Mouse (Mus musculus) c-Kit-negative CD71-positive TER-119-positive erythroid progenitor cells, embryonic 14.5 days (primary cell): ENCODE measurements around the gene Dlgap1.

ENCODE experiments used
- DNase-seq: peaks from one replicate; pipeline ENCODE4 v3.0.0-alpha.2; 2013; ENCODE audit warnings: low read depth, low spot score

Dlgap1 gene

DNA sequence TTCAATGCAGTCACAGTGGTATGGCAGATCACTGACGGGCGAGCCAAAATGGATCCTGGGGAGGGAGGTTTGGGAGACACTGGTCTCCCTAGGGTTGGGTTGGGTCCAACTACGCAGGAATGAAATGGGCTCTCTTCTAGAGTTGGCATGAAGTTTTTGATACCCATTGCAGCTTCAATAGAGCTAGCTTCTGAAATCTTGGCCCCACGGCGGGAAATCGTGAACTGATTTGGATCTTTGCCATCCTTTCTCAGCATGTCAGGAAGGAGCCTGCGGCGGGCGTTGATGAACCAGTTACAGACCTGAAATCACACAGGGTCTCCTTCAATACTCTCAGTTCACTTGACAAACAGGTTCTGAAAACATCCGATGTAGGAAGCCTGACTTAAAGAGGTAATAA is 876.1 kb downstream of the Dlgap1 start:
- DNase-seq = no peak

DNA sequence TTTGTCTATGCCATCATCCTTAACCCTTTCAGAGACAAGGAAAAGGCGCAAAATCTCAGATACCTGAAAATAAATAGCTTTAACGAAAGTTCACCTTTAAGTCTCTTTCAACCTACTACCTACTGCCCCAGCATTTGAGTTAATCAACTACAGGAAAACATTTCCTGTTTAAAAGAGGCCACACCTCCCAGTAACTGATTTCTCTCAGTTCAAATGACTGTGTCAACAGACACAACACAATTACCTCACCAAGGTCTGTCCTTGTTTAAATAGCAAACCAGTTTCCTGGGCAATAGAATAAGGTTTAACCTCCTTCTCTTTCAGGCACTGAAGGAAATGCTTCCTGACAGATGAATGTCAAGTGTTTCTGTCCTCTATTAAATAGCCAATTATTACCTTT is 876.7 kb downstream of the Dlgap1 start:
- no peak for DNase-seq

DNA sequence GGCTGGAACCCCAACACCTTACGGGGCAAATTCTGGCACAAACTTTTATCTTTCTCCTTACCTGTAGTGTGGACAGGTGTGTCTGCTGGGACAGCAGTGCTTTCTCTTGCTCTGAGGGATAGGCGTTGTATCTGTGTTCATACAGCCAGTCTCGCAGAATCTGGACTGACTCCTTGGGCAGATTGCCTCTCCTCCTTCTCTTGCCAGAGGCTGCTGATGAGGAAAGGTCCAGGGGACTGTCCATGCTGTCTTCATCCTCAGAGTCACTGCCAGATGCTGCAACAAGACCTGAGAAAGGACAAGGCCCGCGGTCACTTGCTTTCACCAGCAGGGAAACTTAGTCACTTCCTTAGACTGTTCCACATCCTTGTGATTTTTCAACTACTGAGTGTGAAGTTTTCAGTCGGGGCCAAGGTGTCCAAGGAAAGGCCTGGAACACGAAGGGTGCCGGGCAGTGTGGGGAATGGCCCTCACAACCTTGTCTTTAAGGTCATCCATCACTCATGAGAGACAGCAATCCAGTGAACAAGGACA is 877.3 kb downstream of the Dlgap1 start:
- DNase-seq = no peak

DNA sequence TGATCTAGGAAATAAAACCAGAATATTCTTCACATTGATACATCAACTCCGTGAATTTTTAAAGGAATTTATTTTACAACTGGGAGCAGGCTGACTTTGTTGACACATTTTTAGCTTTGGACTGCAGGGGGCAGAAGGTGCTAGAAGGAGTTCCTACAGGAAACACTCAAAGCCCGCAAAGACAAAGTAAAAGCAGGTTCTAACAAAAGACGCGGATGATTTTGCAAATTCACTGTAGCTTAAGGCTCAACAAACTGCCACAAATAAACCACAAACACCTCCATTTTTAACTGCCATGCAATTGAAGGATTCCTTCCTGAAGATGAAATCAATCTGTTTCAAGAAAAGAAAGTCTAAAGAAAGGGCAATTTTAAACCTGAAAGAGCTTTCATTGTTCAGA is 878.2 kb downstream of the Dlgap1 start:
- no peak for DNase-seq

DNA sequence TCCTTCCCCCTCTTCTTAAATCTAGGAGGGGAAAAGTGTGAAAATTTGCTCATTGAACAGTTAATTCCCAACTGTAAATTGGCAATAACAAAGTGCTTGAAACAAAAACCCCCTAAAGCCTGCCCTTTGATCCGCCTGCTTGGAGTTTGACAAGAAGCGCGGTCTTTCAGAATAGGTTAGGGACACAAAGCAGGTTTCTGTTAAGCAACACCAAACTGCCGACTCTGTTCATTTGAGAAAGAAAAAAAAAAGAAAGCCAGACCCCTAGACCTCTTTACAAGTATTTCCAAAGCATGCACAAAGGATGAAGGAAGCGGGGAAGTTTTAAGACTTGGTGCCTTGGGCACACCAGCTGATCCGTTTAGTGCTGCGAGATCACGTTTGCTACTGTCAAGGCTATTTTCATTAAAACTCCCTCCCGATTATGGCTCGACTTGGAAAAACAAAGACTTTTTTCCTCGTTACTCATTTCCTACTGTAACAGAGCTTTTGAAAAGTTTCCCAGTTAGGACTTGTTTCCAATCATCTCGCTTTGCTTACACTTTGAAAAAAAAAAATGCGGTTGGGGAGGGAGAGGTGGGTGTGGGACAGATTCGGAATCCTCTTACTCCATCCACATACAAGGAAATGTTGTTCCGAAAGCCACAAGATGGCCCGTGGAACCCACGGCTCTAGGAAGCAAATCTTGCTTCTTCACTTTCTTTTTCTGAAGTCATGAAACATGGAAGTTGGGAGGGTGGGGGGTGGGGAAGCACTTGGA is 879.1 kb downstream of the Dlgap1 start:
- DNase-seq = no peak

DNA sequence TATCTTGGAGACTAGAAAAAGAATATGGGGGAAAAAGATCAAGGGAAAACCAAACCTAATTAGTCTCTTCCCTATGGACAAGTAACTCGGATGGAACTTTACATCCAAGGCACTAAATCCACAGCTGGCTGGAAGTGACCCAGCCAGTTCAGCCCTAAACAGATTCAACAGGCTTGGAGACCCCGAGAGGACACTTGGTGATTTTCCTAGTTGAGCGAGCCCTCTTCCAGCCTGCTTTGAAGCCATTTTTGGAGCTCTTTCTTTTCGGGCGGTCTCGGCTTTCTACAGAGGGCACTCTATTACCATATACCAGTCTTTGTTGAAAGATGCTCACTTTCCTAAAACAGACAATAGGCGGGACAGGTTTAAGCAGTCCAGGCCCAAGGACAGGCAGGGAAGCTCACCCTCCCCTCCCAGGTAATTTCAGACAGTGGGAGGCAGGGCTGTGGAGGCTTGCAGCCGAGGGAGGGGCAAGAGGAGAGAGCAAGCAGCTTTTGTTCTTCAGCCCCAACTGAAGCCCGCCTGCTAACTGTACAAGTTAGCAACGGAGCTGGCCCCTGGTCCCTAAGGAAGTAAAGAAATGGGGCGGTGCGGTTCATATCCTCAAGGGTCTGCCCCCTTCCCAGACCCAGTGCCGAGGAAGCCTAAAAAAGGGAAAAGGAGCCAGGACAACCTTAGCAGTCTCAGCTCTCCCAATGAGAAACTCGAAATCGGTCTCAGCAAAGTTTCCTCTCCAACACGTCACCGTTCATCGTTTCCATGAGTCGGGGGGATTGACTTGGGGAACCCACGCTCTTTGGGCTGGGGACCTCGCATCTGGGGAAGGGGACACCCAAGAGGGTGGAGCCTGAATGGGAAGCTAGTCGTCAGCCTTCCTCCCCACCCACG is 879.9 kb downstream of the Dlgap1 start:
- no peak for DNase-seq

DNA sequence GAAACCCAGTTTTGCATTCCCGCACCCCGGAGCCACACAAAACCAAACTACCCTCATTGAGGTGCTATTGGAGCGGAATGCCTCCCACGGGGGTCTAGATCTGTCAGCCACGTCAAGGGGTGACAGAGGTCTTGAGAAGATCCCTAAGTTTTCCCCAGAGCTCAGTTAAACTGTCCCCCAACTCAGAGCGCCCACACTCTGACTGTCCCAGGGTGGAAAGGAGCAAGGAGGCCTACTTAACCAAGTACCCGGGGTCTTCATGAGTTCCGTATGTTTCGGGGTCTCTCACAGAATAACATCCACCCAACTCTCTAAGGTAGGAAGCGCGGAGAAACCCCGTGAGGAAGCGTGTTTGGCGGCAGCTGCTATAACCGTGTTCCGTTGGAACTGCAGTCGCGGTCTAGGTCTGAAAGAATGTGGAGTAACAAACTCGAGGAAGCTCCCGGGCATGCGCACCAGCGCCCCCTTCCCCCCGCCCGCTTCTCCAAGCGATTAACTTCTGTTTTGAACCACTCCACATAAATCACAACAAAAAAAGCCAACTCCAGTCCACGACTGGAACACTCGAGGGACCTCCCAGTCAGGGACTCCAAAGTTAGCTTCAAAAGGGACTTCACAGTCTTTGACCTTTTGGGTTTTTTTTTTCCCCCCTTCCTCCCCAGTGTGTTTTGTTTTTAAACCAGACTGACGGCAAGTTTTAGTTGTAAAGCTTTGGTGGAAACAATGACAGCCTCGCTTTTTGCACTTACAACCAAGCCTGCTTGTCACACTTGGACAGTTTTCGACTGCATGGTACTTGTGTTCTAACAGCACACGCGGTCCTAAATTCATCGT is 880.7 kb downstream of the Dlgap1 start:
- no peak for DNase-seq

DNA sequence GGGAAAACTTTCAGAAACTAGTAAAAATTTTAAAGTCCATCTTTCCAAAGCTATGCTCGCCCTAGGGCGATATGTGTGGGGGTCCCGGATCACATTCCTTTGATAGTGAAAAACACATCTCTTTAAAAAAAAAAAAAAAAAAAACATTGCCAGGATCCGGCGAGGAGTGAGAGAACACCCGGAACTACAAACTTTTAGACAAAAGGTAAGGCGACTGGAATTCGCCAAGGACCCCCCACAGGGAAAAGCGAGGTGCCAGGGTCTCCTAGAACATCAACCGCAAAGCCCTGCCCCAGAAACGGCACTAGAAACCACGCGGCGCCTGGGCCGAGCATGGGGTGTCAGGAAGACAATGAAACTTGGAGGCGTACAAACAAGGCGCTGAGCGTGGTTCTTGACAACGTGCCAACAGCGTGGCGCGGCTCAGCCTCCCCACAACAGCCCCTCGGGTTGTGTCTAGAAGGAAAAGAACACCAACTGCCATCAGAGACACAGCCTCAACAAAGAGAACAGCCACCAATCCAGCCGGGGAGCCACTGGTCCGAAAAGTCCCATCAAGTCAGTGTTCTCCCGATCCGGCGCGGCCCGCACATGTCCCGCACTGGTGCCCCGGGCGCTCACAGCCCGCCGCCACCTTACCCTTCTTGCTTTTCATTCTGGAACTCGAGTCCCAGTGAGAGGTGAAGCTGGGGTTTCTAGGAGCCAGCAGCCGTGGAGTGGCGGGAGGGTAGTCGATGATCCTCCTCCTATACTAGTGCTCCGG is 881.5 kb downstream of the Dlgap1 start:
- DNase-seq = no peak

DNA sequence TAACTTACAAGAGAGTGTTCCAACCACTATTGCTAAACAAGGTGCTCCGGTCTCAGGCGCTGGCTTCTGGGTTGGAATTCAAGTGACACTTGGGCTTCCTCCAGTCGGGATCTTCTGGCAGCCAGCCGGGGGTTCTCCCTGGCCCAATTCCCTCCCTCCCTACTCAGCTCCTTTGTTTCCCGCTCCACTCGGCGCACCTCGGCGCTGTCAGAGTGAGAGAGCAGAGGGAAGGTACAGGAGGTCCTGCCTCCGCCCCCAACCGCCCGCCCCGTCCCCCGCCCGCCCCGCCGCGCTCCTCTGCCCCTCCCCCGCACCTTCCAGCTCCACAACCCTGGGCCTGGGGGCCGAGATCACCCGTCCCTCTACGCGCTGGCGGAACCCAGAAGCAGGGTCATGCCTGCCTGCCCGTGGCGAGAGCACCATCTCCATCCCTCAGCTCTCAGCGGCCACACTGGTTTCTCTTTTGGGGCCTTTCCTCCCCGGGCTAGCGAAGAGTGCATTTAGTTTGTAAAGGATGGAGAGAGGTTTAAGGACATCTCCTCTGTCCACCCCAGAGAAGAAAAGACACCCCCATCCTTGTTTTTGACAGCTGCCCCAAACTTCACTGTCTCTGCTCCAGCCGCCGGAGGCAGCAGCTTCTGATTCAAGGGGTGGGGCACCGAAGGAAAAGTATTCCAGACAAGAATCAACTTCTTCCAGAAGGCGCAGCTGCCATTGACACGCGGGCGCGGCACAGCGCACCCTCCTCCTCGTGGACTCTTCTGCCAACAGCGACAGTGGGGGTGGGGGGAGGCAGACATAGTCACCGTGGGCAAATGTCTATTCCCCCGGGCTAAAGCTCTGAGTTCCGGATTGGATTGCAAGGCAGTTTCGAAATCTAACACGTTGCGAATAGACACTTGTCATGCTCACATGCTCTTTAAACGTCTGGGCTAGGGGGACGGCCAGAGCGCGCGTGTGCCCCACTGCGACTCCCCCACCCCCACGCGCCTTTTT is 882.4 kb downstream of the Dlgap1 start:
- no peak for DNase-seq

DNA sequence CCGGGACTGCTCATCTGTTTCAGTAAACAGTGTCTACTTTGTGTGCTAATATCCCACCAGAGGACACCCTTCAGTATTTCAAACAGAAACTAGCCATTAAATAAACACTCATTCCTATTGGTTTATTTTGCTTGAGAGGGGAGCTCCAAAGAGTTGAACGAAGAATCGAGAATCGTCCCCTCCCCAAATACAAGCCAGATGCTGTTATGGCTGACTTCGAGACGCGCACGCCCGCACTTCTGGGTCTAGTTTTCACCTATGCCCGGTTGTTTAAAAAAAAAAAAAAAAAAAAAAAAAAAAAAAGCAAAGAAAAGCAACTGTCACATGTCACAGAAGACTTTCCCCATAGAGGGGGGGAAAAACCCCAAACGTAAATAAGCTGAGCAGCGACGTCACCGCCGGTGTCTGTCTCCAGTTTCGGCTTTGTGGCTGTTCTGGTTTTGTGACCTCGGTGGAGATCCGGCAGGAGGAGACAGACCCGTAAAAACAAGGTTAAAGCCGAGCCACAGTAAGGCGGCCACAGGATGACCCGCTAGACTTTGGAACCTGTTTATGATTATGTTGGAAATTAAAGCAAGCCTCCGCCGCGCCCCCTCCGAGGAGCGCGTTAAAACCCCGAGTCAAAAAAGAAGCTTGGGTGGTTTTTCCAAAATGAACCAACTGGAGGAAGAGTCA is 883.3 kb downstream of the Dlgap1 start:
- no peak for DNase-seq

DNA sequence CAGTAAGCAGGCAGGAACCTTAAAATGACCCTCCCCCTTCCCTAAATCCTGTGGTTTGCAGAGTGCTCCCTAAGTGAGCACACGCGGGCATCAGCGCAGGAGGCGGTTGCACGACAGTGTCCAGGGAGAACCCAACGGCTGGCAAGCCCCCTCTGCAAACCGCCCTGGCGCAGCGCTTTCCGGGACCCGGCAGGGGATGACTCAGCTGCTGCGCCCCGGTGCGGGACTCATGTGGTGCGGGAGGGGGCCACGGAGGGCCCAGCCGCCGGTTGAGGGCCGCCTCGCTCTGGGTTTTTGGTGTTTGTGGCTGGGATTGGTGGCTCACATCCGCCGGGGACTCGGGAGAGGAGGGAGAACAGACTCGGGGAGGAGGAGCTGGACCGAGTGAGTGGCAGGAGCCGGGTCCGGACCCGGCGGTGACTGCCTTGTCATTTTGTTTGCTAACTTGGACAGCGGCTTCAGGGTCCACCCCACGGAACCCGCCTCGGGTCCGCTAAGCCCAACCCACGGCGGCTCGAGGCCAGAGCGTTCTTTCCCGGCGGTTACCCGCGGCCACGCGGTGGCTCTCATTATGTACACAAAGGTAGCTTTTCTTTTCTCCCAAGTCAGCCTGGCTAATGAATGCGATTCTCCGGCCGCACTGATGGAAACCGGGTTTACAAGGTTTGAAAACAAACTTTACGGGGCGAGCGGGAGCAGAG is 884.0 kb downstream of the Dlgap1 start:
- DNase-seq = no peak

DNA sequence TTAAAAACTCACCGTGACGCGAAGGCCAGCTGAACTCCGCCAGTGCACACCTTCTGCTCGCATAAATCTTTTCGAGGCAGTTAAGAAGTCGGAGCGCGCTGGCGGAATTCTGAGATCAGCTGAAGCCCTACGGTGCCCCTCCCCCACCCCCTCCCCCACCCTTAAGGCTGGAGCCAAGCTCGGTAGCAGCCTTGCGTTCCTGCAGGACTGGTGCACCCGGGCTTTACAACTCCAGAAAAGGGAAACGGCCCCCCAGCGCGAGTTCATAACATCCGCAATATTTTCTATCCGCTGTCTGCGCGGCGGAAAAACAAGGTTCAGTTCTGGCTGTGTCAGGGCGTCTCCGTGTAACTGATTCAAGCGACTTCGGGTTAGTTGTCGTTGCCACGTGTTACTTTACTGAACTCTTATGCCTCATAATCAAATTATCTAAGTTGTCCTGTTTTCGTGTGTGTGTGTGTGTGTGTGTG is 884.6 kb downstream of the Dlgap1 start, which contains the start of gene Tgif1:
Tgif1 (minus strand) TSS at position 111 of the 470 bp plus-strand sequence.
- no peak for DNase-seq

DNA sequence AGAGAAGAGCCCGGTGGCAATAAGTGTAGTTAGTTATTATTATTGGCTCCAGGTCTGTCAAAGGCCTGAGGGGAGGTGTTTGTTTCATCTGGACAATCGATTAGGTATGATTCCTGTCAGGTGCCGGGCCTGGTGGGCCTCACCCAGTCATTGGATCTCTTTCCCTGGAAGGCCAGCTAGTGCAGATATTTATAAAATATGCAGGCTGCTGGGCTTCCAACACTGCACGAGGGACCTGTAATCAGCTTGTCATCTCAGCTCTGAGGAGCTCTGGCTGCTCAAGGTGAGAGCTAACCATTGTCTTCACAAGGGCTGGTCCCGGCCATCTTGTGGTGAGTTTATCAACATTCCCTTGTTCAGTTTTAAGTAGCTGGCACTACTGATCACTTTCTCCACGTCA is 885.1 kb downstream of the Dlgap1 start:
- DNase-seq = no peak

DNA sequence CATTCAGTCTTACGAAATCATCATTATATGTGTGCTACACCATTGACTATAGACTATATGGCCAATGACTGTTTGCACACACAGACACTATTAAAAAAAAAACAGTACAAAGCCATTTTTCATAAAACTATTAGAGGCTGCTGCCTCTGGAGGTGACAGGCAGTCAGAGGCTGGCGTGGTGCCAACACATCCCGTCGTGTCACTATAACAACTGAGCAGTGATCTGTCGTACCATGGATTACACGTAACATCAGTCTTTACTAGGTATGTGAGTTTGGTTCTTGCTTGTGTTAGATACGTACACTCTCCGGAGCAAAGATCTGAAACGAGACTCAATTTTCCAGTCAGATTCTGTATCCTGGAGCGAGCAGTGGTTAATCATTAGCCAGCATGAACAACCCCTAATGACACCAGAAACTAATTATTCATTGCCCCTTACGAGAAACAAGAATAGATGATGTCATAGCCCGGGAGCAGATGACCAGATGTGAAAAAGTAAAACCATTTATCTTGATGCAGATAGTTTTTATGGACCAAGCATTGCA is 888.1 kb downstream of the Dlgap1 start:
- no peak for DNase-seq

DNA sequence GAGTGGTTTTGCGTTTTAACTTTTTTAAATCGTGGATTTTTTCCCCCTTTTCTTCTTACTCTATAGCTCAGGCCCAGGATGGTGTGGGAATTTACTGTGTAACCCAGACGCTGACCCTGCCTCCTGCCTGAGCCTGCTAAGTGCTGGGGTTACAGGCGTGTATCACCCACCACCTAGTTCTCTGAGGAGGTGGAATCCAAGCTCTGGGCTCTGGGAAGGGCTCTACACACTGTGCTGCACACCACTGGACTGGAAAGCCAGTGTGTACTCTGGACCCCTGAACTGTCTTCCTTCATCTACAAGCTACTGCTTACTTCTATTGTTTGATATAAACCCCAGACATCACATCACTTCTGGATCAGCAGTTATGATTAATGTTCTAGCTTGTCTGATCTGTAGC is 889.9 kb downstream of the Dlgap1 start:
- no peak for DNase-seq

DNA sequence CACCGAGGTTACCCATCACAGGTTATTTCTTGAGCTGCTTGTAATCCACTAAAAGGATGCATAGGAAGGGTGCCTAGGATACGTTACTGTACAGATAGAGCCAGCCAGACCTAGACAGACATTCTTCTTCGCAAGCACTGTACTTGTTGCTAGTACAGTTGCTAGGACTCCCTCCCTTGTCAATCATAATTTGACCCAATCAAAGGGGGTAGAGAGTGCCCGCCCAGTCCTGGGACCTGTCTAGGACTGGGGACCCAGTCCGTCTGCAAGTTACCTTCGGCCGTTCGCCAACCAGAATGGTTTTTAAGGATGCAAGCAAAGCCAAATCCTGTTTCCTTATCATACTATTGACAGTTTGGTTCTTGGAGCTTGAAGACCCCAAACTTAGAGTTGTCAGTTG is 895.2 kb downstream of the Dlgap1 start:
- no peak for DNase-seq

DNA sequence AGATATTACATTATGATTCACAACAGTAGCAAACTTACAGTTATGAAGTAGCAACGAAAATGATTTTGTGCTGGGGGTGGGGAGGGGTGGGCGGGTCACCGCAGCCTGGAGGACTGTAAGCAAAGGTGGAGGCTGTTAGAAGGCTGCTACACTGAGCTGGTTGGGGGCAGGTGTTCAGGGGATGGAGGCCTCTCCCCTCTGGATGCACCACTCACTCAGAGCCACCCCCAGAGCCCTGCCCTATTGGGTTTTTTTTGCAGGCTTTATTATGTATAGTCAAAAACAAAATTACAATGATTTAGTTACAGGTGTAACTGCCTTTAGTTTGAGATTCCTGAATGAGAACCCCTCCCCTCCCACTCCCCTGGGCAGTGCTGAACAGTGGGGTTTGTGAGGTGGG is 895.8 kb downstream of the Dlgap1 start:
- DNase-seq = no peak

DNA sequence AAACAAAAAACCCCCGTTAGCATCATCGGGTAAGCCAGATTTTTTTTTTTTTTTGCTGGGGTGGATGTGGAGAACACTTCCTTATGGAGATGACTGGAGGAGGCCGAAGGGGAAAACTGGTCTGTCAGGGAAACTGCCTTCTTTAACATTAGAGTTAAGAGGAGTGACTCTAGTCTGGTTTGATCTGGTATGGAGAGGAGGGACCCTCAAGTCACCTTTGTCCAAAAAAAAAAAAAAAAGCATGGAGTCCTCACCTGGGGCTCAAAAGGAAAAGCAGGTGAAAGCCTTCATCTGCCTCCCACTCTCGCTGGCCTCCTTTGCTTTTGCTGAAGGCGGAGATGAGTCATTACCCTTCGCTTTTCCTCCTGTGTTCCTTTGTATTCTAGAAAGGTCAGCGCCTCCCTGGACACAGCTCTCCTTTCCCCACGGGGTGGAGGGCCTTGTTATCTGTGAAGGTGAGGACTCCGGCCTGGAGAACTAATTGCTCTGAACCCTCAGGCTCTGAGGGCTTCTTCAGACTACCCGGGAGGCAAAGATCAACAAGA is 896.3 kb downstream of the Dlgap1 start:
- DNase-seq = no peak
